Mouse (Mus musculus): ENCODE measurements at regions not wholly inside any gene's neighbourhood (a gene's known extent, or its start where the extent isn't known, plus 50 kb on each side); places are given as distances from the start of the nearest gene placed in this dataset.
"Not testable (repeated sequence)": the region's sequence is repeated elsewhere in the genome, so short reads cannot be mapped to it uniquely, and the experiment has no call there.

GRCm38 (mm10) chr9:43857988-43858387 is 114.2 kb downstream of the Nectin1 start:
- DNase-seq (ENCODE audit: low spot score): peak; percentile 17
- peak; percentile 57 for ATAC-seq
- 4% methylated on average over 2 of the region's 2 CpGs for WGBS

GRCm38 (mm10) chr9:43858761-43859160 is 115.0 kb downstream of the Nectin1 start:
- 0 out of 2 replicates have a peak overlapping the region, but pooled peaks have one; percentile 19 for H3K4me2 ChIP-seq (replicated peaks; ENCODE audit: low read depth, low read length)
- H3K4me1 ChIP-seq (ENCODE audit: insufficient read depth, low read depth, low read length): no peaks in the 10 kb centered on the region; the same call in 1 of the 2 replicates
- no peaks in the 10 kb centered on the region for H3K36me3 ChIP-seq (ENCODE audit: insufficient read depth, low read length)
- 0 out of 2 replicates have a peak, but pooled peaks cover 5% of the 10 kb centered on the region for H3K27me3 ChIP-seq (replicated peaks; ENCODE audit: insufficient read depth, low read length)
- H3K27ac ChIP-seq (ENCODE audit: low read length): no peak overlapping the region
- no peak for TF ChIP-seq CTCF (IDR thresholded peaks at IDR 0.05)
- WGBS: 28% methylated on average over 6 of the region's 6 CpGs
- H3K9me3 ChIP-seq (ENCODE audit: low read length): no peaks in the 10 kb centered on the region
- no peak for ATAC-seq
- H3K9ac ChIP-seq (replicated peaks; ENCODE audit: low read depth): no peak overlapping the region
- no peak overlapping the region for H3K4me3 ChIP-seq (ENCODE audit: low read depth, low read length)
- DNase-seq (ENCODE audit: low spot score): no peak

More at GRCm38 (mm10) chr9:43857988-43858387, 114.2 kb downstream of the Nectin1 start:
- Histone ChIP-seq H3K27me3 (replicated peaks; ENCODE audit: insufficient read depth, low read length) (0 out of 2 replicates have a peak, but pooled peaks cover 5% of the 10 kb centered on the region), H3K9me3 (ENCODE audit: low read length) (no peaks in the 10 kb centered on the region), H3K9ac (replicated peaks; ENCODE audit: low read depth) (no peak overlapping the region), H3K4me1 (ENCODE audit: insufficient read depth, low read depth, low read length) (no peaks in the 10 kb centered on the region; the same call in 1 of the 2 replicates), H3K4me3 (ENCODE audit: low read depth, low read length) (no peak overlapping the region), H3K36me3 (ENCODE audit: insufficient read depth, low read length) (no peaks in the 10 kb centered on the region), H3K4me2 (replicated peaks; ENCODE audit: low read depth, low read length) (peak overlapping the region; percentile 19; the same call in 1 of the 2 replicates), H3K27ac (ENCODE audit: low read length) (no peak overlapping the region)
- TF ChIP-seq EP300 (IDR thresholded peaks at IDR 0.05) (no peak), CTCF (IDR thresholded peaks at IDR 0.05) (no peak)

GRCm38 (mm10) chr9:43860264-43860663 is 116.5 kb downstream of the Nectin1 start:
- H3K4me1 ChIP-seq (ENCODE audit: insufficient read depth, low read depth, low read length): no peaks in the 10 kb centered on the region; the same call in 1 of the 2 replicates
- DNase-seq (ENCODE audit: low spot score) (no peak), ATAC-seq (no peak)
- H3K27me3 ChIP-seq (replicated peaks; ENCODE audit: insufficient read depth, low read length): 0 out of 2 replicates have a peak, but pooled peaks cover 5% of the 10 kb centered on the region
- H3K9ac ChIP-seq (replicated peaks; ENCODE audit: low read depth): no peak overlapping the region
- TF ChIP-seq CTCF (IDR thresholded peaks at IDR 0.05) (no peak), EP300 (IDR thresholded peaks at IDR 0.05) (no peak)
- H3K4me2 ChIP-seq (replicated peaks; ENCODE audit: low read depth, low read length): no peak overlapping the region
- no peak overlapping the region for H3K27ac ChIP-seq (ENCODE audit: low read length)
- WGBS: 94% methylated on average over 2 of the region's 2 CpGs
- H3K9me3 ChIP-seq (ENCODE audit: low read length): no peaks in the 10 kb centered on the region
- H3K4me3 ChIP-seq (ENCODE audit: low read depth, low read length): no peak overlapping the region
- H3K36me3 ChIP-seq (ENCODE audit: insufficient read depth, low read length): no peaks in the 10 kb centered on the region

- WGBS: 40% methylated on average over 10 of the region's 10 CpGs
- ATAC-seq (no peak), DNase-seq (ENCODE audit: low spot score) (no peak)
- Histone ChIP-seq H3K4me3 (ENCODE audit: low read depth, low read length) (no peak overlapping the region), H3K4me1 (ENCODE audit: insufficient read depth, low read depth, low read length) (no peaks in the 10 kb centered on the region; the same call in 1 of the 2 replicates), H3K36me3 (ENCODE audit: insufficient read depth, low read length) (no peaks in the 10 kb centered on the region), H3K4me2 (replicated peaks; ENCODE audit: low read depth, low read length) (no peak overlapping the region), H3K27me3 (replicated peaks; ENCODE audit: insufficient read depth, low read length) (0 out of 2 replicates have a peak, but pooled peaks cover 5% of the 10 kb centered on the region), H3K9me3 (ENCODE audit: low read length) (no peaks in the 10 kb centered on the region), H3K27ac (ENCODE audit: low read length) (no peak overlapping the region), H3K9ac (replicated peaks; ENCODE audit: low read depth) (no peak overlapping the region)
- TF ChIP-seq CTCF (IDR thresholded peaks at IDR 0.05): no peak
- TF ChIP-seq EP300 (IDR thresholded peaks at IDR 0.05): no peak
These were observed 117.6 kb downstream of the Nectin1 start for GRCm38 (mm10) chr9:43861375-43861774.

GRCm38 (mm10) chr9:43862034-43862433 is 118.2 kb downstream of the Nectin1 start:
- H3K9ac ChIP-seq (replicated peaks; ENCODE audit: low read depth); H3K4me1 ChIP-seq (ENCODE audit: insufficient read depth, low read depth, low read length); H3K27me3 ChIP-seq (replicated peaks; ENCODE audit: insufficient read depth, low read length); H3K4me2 ChIP-seq (replicated peaks; ENCODE audit: low read depth, low read length); H3K9me3 ChIP-seq (ENCODE audit: low read length); H3K27ac ChIP-seq (ENCODE audit: low read length); H3K4me3 ChIP-seq (ENCODE audit: low read depth, low read length); H3K36me3 ChIP-seq (ENCODE audit: insufficient read depth, low read length); DNase-seq (ENCODE audit: low spot score); ATAC-seq: not testable (repeated sequence)
- 16% methylated on average over 11 of the region's 11 CpGs for WGBS

- no peak overlapping the region for H3K27ac ChIP-seq (ENCODE audit: low read length)
- H3K27me3 ChIP-seq (replicated peaks; ENCODE audit: insufficient read depth, low read length): 0 out of 2 replicates have a peak, but pooled peaks cover 5% of the 10 kb centered on the region
- H3K9ac ChIP-seq (replicated peaks; ENCODE audit: low read depth): no peak overlapping the region
- no peak overlapping the region; the same call in 1 of the 2 replicates for H3K4me3 ChIP-seq (ENCODE audit: low read depth, low read length)
- 3% methylated on average over 30 of the region's 30 CpGs for WGBS
- H3K9me3 ChIP-seq (ENCODE audit: low read length): no peaks in the 10 kb centered on the region
- TF ChIP-seq CTCF (IDR thresholded peaks at IDR 0.05) (no peak), EP300 (IDR thresholded peaks at IDR 0.05) (no peak)
- H3K36me3 ChIP-seq (ENCODE audit: insufficient read depth, low read length): no peaks in the 10 kb centered on the region
- H3K4me1 ChIP-seq (ENCODE audit: insufficient read depth, low read depth, low read length): no peaks in the 10 kb centered on the region
- peak overlapping the region; percentile 27; the same call in 1 of the 2 replicates for H3K4me2 ChIP-seq (replicated peaks; ENCODE audit: low read depth, low read length)
- ATAC-seq (peak; percentile 53), DNase-seq (ENCODE audit: low spot score) (peak; percentile 26)
These were observed 120.0 kb downstream of the Nectin1 start for GRCm38 (mm10) chr9:43863609-43864397.

All from lung, postnatal 0 days (tissue).